Mouse (Mus musculus) layer of hippocampus, adult 2 months (tissue): ENCODE measurements around the gene Dusp11. TPM values are rescaled to one million over a fixed set of nuclear protein-coding genes. Genes with fewer than 3 reads are reported as not detected.
A peak's percentile ranks its signal among the peaks of the same experiment; 100 is the strongest.
"Not testable (repeated sequence)": the region's sequence is repeated elsewhere in the genome, so short reads cannot be mapped to it uniquely, and the experiment has no call there.

Experiments
- DNase-seq, 2 experiments: peaks; one replicate each; pipeline ENCODE4 v3.0.0; 2022; ENCODE audit warnings: low spot score in 2 of 2
- H3K27ac ChIP-seq: fragments of 200-600 bp; 2 replicates; pipeline ENCODE4 v1.8.1; 2022
- H3K4me3 ChIP-seq: fragments of 200-600 bp; 2 replicates; pipeline ENCODE4 v1.8.1; 2022; ENCODE audit warnings: mild to moderate bottlenecking
- CTCF ChIP-seq: fragments of 200-600 bp; conservative IDR thresholded peaks from 2 replicates; pipeline ENCODE4 v1.8.1; 2022; ENCODE audit warnings: antibody characterized with exemption, mild to moderate bottlenecking, moderate library complexity
- total RNA-seq, 2 experiments: library from RNA; stranded (reverse); gene quantifications; 2 replicates each; pipeline ENCODE4 v1.2.3; 2021

Dusp11 gene
- total RNA-seq, 2 experiments from 2014 or later: 77.9 to 85.5 TPM

GRCm38 (mm10) chr6:85895061-85895648, 66.3 kb downstream of the Dusp11 start:
- not testable (repeated sequence) for H3K27ac ChIP-seq, H3K4me3 ChIP-seq
- peak; percentile 77 for TF ChIP-seq CTCF
- DNase-seq: peak in 1 of 2 experiments; percentile 19

Other genes with a start within 250 kb of the Dusp11 start
- gene Nat8f7, start 248.5 kb downstream of the Dusp11 start, total RNA-seq: 1 to 10 TPM; 3.7 to 4.8 TPM
- 1 to 10 TPM; 1.2 to 3.0 TPM for gene Nat8f3, start 195.9 kb downstream of the Dusp11 start, total RNA-seq
- 1 to 10 TPM in 1 of 2 experiments, under 1 TPM in 1; 0.88 to 1.7 TPM for gene Nat8f6, start 140.7 kb downstream of the Dusp11 start, total RNA-seq
- 1 to 10 TPM; 5.6 to 6.8 TPM for gene Nat8f5, start 140.7 kb downstream of the Dusp11 start, total RNA-seq
- gene Nat8, start 129.6 kb downstream of the Dusp11 start, total RNA-seq: 1 to 10 TPM; 4.6 TPM
- gene Nat8f2, start 92.5 kb downstream of the Dusp11 start, total RNA-seq: 1 to 10 TPM; 2.6 to 3.0 TPM
- 1 to 10 TPM; 7.7 to 7.9 TPM for gene Nat8f4, start 56.8 kb downstream of the Dusp11 start, total RNA-seq
- gene Tprkb, start 49.8 kb downstream of the Dusp11 start, total RNA-seq: 10 to 100 TPM; 80.4 to 90.2 TPM
- 10 to 100 TPM; 30.2 to 31.2 TPM for gene Nat8f1, start 46.0 kb downstream of the Dusp11 start, total RNA-seq
- not detected for gene Figla, start 54.5 kb upstream of the Dusp11 start, total RNA-seq
- 100 to 1,000 TPM; 277 to 286 TPM for gene Add2, start 67.0 kb upstream of the Dusp11 start, total RNA-seq
- gene Tgfa, start 233.6 kb upstream of the Dusp11 start, total RNA-seq: 10 to 100 TPM; 28.3 to 32.0 TPM